Mouse (Mus musculus): Measurements from ENCODE around the gene Ctdnep1.

DNA sequence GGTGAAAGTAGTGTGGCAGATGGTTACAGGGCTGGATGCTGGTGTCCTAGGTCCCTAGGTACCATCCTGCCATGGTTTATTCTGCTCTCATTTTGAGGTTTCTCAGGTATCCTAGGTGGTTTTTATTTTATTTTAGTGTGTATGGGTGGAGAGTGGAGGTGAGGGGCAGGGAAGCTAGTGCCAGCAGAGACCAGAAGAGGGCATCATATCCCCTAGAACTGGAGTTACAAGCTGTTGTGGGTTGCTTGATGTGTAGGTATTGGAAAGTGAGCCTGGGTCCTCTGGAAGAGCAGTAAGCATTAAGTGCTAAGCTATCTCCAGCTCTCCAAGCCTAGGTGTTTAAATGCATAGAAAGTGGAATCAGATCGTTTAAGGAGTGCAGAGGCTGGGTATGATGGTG, 28.7 kb upstream of the Ctdnep1 start:
- no peak for TF ChIP-seq CTCF (IDR thresholded peaks at IDR 0.05; ENCODE audit: extremely low read depth, insufficient read depth, low read length)
- no peak for TF ChIP-seq POLR2A (IDR thresholded peaks at IDR 0.05; ENCODE audit: extremely low read depth, insufficient read depth, low read length)

Measured in cortical plate, adult 2 months (tissue).